Mouse (Mus musculus) c-Kit-positive CD71-positive TER-119-positive erythroid progenitor cells, embryonic 14.5 days (primary cell): Measurements from ENCODE around the gene Myo1e.

ENCODE experiments used
- DNase-seq: peaks from one replicate; pipeline ENCODE4 v3.0.0-alpha.2; 2013; ENCODE audit warnings: low spot score

Gene Myo1e

DNA sequence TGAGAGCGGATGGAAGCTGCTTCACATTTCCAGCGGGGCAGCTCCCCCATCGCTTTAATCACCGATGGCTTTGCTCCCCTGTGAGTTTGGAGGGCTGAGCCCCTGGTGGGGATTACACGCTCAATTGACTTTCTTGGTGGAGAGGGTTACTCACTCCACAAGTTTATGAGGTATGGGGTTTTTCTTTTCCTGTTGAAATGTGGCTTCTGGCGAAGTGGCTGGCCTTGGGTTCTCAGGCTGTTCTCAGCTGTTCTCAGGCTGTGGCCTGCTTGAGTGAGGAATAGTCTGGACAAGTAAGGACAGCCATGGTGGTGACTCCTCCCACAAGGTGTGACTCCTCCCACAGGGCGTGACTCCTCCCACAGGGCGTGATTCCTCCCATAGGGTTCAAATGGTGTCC is 149.1 kb downstream of the Myo1e start:
- DNase-seq = no peak

DNA sequence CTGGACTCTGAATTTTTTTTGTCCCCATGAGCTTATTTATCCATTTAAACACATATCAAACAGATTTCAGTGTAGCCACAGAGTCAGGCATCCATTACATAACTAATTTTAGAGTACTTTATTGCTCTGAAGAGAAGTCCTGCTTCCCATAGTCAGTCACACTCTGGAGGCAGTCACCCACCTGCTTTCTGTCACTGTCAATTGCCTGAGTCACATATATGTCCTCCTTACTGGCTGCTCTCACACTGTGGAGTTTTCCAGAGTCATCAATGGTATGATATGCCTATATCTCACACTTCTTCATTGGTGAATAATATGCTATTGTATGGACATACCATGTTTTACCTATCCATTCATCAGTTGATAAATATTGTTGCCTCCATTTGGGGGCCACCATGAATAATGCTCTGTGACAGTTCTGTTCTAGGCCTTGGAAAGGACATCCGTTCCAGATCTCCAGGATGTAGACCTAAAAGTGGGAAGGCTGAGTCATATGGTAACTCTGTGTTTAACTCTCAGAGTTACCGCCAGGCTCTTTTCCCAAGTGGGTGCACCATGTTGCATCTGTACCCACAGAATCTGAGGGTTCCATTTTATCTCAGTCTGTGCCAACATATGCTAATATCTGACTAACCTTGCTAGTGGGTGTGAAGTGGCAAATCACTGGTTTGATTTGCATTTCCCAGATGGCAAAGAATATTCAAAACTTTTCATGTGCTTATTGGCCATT is 152.4 kb downstream of the Myo1e start:
- no peak for DNase-seq

DNA sequence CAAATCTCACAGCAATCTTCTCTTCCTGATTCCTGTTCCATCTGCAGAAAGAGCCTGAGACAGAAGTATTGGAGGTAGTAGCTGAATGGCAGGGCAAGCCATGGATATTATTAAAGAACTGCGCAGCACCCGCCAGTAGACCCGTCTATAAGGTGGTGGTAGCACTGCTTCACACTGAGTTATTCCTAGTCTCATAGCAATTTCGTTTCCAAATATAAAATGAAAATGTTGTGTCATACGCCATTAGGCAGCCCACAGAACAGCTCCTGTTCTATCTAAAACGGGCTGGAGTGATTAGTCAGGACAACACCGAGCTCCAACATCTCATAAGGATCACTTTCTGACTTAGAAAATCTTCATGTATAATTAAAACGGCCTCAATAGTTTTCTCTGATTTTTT is 157.6 kb downstream of the Myo1e start:
- no peak for DNase-seq

DNA sequence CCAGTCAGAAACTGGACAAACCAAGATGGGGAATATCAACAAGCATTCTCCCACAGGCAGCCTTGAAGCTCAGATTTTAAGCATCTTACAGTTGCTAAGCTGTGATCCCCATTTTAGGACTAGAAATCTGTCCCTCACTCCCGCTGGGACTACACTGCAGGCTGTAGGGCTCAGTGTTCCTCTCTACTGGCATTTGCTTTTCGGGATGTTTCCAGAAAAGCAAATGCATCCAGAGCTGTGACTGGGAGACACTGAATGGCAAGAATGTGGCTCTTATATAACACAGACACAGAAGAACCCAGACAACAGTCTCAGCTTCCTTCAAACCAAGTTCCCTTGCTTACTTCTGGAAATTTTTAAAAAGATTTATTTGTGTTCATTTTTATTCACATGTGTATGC is 158.8 kb downstream of the Myo1e start:
- no peak for DNase-seq

DNA sequence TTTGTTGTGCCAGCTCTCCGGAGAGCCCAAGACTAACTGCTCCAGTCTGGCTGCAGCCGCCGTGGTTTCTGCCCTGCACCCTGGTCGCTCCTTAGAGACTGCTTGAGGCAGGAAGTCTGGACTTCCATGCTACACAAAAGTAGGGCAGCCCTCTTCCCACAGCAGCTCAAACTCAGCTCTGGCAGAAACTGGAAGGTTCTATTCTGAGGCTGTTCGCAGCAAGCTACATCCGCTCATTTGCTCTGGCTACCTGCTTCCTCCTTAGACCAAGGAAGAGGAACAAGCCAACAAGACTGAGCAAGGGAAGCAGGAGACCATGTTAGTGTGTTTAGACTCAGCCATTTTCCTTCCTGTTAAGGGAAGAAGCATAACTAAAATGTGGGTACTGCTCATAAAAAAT is 159.7 kb downstream of the Myo1e start:
- no peak for DNase-seq

DNA sequence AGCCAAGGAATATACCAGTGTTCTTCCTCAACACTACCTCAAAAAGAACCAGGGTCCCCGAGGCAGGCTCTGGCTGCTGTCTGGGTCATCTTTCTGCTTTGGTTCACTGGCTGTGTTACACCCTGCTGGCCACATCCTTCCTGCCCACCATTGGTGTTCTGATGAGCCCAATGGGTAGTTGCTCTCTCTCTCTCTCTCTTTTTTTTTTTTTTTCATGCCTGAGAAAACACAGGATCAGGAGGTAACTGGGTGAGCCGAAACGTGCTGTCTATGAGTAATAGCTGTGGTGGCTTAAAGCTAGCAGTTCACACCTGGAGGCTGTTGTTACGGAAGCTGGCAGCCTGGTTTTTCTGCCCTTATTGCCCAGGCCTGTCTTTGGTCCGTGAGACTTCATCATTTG is 164.5 kb downstream of the Myo1e start:
- no peak for DNase-seq

DNA sequence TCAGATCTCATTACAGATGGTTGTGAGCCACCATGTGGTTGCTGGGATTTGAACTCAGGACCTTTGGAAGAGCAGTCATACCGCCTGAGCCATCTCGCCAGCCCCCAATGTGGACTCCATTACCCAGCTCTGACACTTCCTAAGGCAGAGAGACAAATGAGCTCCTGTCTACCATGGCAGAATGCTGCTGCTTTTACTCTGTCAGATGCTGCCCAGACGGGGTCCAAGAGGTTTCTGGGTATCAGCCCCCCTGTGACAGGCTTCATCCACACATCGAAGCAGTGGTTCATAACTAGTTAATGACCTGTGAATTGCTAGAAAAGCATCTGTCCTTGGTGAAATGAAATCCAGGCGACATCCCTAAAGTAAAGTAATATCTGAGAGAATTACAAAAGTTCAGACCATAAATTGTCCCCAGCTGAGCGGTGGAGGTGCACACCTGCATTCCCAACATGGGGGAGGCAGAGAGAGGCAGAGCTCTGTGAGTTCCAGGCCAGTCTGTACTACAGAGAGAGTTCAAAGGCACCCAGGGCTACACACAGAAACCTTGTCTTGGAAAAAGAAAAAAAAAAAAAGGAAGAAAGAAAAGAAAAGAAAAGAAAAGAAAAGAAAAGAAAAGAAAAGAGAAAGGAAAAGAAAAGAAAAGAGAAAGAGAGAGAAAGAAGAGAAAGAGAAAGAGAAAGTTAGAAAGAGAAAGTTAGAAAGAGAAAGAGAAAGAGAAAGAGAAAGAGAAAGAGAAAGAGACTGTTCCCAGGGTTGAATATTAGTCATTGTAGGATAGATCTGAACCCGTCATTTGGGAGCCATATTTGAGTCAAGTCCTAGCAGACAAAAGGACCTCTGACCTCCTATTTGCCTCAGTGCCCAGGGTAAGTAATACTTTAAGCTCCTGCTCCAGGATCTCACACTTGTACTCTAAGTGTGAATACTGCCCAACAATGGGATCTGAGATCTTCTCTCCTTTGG is 172.6 kb downstream of the Myo1e start:
- DNase-seq = no peak

DNA sequence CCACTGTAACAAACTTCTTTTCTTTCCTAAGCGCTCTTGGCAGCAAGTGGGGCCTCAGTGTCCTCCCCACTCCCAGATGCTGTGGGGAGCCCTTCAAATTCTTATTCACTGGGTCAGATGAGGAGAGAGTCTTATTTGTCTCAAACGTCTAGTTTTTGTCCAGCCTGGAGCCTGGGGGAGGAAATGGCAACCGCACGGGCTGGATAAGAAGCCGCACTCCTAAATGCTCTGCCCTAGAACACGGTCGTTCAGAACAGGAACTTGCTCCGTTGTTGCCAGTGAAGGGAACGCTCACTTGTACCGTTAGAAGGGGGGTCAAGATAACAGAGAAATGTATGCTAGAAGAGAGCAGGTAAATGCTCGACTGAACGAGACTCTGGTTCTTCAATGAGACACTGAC is 174.9 kb downstream of the Myo1e start:
- DNase-seq = no peak

DNA sequence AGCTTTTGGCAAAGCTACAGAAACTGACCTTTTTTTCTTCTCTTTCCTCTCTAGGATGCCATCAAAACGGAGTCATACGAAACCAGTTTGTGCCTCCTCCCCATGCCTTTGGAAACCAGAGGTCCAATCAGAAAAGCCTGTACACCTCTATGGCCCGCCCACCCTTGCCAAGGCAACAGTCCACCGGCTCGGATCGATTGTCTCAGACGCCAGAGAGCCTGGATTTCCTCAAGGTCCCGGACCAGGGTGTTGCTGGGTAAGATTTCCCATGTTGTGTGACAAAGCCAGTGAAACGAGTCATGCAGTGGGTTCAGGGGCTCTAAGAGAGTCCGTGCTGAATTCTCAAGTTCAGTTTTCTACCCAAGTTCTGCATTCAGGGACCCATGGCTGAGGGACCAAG is 176.6 kb downstream of the Myo1e start:
- no peak for DNase-seq

DNA sequence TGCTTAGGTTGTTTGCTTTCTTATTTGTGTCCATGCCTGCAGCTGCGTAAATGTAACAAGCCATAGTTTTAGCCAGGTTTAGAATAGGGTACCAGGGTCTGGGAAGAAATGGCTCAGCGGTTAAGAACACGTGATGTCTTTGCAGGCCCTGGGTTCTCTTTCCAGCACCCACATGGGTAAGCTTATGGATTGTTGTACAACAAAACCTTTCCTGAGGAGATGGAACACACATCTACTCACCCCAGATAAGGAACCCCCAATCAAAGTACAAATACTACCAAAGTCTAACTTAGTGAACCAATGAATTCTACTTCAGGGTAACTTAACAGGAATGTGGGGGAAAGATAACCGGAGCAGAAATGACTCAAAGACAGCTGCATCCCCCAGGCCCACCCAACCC is 177.3 kb downstream of the Myo1e start:
- DNase-seq = no peak

DNA sequence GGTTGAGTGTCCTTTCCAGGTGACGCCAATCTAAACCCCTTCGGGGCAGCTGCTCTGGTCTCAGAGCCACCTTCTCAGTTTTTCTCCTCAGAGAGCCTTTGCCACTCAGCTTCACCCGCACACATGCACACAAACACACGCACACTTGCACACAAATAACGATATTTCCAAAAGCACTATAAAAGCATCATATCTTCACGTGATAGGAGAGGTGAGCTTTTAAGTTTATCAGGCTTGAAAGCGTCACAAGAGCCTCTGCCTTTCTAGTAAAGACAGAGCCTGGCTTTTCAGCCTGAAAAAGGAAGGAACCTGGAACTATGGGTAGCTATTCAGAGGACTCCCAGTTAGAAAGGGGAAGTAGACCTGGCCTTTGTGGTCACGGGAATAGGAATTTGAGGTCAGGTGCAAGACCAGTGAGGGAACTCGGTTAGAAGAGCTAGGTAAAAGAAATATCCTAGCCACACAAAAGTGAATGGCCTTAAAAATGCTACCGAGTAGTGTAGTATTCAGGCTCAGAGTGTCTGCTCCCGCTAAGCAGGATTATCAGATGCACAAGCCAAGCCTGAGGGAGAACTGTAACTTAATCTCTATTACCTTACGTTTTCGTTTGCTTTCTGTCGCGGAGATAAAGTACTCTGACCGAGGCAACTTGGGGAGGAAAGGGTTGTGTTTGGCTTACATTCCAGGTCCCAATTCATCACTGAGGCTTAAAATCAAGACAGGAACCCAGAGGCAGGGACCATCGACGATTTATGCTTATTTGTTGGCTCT is 178.0 kb downstream of the Myo1e start:
- peak; percentile 55 for DNase-seq

DNA sequence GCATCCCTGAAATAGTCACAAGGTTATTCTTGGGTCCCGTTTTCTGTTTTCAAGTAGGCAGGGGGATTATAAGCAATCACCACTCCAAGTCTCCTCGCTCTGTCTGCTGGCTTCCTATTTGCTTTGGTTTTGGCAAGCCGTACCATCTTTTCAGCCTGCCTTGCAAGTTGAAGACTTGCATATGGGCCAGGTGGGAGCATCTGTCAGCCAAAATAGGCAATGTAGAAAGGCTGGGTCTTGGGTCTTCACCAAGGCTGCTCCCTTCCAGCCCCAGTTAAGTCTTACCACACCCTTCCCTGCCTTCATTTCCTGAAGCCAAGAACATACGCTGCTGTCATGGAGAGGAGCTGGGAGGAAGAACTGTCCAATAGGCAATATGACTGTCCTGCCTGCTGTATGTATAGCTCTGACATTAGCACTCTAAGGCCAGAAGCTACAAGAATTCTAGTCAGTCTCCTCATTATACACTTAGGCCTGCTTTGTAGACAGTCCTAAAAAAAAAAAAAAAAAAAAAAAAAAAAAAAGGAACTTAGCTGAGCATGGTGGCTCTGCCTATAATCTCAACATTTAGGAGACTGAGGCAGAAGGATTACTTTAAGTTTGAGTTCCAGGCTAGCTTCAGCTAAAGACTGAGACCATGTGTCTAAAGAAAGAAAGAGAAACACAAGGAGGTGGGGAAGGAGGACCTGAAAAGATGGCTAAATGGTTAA is 180.4 kb downstream of the Myo1e start:
- DNase-seq = no peak

DNA sequence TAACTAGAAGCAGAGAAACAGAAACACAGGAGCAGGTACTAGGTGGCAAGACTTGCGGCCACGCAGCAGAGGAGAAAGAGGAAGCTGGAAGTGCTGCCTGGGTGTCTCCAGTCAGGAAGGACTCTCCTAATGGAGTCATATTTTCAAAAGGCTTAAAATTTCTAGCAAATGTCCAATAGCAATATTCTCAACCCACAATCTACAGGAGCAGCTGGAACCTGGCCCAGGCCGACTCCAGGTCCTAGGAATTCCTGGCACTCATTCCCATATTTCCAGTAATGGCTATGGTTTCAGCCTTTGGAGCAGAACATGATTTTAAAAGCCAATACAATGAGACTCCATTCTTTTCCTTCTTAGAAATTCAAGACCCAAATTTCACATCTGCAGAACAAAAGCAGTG is 182.4 kb downstream of the Myo1e start:
- no peak for DNase-seq

DNA sequence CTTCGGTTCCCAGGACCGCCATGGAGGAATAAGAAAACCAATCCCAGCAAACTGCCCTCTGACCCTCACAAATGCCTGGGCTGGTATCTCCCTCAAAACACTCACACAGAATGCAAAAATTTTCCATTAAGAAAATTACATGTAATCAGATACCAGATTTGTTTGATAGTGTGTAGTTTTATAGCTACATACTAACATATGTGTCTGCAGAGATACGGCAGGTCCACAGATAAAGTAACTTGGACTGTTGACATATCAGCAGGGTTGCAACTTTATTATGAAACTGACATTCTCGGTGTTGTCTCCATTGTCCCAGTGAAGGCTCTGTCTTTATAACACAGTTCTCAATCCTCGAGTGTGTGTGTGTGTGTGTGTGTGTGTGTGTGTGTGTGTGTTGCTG is 183.9 kb downstream of the Myo1e start:
- DNase-seq = no peak

DNA sequence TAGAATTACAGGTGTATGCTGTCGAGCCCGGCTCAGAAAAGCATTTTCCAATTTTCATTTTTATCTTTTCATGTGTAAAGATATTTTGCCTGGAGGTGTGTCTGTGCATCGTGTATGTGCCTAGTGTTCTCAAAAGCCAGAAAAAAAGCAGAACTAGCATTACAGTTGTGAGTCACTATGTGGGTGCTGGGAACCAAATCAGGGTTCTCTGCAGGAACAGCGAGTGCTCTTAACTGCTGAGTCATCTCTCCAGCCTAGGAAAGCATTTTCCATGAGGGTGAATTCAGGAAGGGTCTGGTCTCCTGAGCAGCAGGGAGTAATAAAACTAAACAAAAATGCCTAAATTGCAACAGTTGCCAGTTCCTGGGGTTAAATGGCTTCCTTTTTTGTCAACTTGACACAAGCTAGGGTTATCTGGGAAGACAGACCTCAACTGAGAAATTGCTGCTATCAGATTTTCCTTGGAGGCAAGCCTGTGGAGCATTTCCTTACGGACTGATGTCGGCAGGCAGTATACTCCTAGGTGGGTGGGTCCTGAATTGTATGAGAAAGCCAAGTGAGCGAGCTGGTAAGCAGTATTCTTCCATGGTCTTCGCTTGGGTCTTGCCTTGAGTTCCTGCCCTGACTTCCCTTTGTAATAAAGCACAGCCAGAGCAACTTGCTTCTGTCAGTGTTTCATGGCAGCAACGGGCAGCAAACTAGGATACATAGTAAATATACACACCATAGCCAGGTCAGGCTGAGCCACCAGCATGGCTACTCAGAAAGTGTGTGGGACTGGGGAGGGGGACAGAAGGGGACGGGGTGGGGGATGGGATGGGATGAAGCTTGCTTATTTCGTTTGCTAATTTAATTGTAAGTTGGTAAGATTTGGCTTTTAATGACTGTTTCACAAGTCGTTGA is 184.8 kb downstream of the Myo1e start:
- DNase-seq = no peak

DNA sequence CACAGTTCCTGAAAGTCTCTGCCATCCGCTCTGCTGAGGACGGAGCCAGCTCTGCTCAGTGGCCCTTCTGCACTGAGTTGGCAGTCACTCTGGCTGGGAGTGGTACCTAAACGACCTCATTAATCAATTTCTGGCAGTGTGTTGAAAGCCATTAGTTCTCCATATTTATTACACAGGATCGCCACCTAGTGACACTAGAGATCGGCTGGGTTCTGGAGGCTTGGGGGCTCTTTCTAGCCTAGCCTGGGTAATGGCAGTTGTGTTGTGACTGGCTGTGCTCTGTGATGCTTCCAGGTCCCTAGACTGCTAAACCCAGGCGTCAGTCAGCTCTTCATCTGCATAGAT is 185.4 kb downstream of the Myo1e start:
- peak; percentile 43 for DNase-seq

DNA sequence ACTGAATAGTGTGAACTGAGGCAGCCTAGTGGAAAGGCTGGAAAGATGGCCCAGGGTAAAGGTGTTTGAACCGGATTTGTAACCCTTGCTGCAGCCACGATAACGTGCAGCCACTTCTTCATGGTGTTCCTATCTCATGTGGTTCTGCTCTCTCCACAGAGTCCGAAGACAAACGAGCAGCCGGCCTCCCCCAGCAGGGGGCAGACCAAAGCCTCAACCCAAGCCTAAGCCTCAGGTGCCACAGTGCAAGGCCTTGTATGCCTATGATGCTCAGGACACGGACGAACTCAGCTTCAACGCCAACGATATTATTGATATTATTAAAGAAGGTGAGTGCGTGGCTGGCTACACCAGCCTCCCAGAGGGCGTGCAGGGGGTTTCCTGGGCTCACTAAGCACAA is 188.5 kb downstream of the Myo1e start:
- no peak for DNase-seq

DNA sequence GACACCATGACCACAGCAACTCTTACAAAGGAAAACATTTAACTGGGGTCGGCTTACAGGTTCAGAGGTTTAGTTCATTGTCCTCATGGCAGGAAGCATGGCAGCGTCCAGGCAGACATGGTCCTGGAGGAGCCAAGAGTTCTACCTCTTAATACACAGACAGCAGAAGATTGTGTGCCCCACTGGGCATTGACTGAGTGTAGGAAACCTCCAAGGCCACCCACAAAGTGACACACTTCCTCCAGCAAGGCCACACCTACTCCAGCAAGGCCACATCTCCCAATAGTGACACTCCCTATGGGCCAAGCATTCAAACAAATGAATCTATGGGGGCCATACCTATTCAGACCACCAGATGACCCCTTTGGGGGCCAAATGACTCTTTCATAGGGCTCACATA is 188.9 kb downstream of the Myo1e start:
- DNase-seq = no peak

DNA sequence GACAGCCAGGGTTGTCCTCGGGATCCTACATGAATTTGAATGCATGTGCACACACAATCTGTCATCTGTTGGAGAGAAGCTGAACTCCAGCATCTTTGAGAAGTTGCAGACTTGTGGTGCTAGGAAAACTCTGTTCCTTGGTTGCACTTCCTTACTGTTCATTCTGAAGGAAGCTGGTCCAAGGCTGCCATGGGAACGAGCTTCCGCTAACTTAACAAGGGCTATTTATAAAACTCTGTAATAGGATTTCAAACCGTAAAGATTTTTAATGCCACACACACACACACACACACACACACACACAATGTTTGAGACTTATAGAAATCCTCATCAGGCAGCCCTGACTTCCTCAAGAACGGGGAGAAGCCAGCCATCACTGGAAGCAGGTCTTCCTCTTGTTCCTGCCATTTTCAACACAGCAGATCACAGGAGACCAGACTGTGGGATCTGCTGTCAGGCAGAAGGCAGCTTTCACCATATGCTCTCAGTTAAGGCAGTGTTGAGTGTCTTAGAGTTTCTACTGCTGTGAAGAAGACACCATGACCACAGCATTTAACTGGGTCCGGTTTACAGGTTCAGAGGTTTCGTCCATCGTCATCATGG is 194.9 kb downstream of the Myo1e start:
- no peak for DNase-seq

DNA sequence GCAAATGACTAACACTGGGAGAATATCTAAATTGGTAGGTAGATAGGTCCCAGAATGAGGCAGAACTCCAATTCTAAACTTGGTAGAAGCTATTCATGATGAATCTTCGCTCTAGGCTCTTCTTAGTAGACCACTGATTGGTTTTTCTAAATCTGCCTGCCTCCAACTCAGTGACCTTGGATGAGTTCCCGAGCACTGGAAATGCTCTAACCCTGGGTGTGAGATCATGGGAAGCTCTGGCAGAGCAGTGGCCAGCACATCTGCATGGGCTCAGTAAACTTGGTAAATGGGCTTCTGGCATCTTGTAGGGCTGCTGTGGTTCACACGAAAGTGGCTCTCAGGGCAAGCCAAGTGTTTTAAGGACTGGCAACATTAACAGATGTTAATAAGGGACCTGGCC is 199.4 kb downstream of the Myo1e start:
- no peak for DNase-seq

DNA sequence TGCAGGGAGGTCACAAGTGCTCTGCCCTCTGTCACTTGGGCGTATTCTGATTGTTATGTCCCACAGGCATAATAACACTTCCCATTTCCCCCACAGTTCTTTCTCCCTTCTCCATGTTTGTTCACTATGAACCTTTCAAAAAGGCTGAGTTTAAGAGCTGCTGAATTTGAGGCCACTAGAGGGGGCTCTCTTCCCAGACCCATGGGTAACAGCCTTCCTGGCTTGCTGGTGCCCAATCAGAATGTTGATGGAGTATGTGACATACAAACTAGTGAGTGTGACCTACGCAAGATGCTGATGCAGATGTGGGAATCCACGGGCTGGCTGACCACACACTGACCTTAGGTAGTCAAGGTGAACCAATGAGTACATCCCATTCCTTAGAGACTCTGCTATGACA is 201.6 kb downstream of the Myo1e start:
- no peak for DNase-seq
